Mouse (Mus musculus) embryonic facial prominence, embryonic 10.5 days (tissue): ENCODE data around the gene Acacb. TPM values are rescaled to one million over a fixed set of nuclear protein-coding genes. Genes with fewer than 3 reads are reported as not detected.

Source experiments
- DNase-seq: peaks from one replicate; pipeline ENCODE4 v3.0.0-alpha.2; 2017; ENCODE audit warnings: low spot score
- H3K27ac ChIP-seq: fragments of 300-500 bp; sonication (generic); replicated peaks from 2 replicates; pipeline ENCODE4 v1.5.1; 2016; ENCODE audit warnings: mild to moderate bottlenecking
- H3K27me3 ChIP-seq: fragments of 300-500 bp; sonication (generic); replicated peaks from 2 replicates; pipeline ENCODE4 v1.6.1; 2016; ENCODE audit warnings: low read depth, mild to moderate bottlenecking; ENCODE audit not compliant: poor library complexity, severe bottlenecking
- H3K36me3 ChIP-seq: fragments of 300-500 bp; sonication (generic); replicated peaks from 2 replicates; pipeline ENCODE4 v1.6.1; 2016; ENCODE audit warnings: mild to moderate bottlenecking, moderate library complexity
- H3K4me1 ChIP-seq: fragments of 300-500 bp; sonication (generic); 2 replicates; pipeline ENCODE4 v1.6.1; 2016
- H3K4me3 ChIP-seq: fragments of 300-500 bp; sonication (generic); 2 replicates; pipeline ENCODE4 v1.5.1; 2016; ENCODE audit warnings: mild to moderate bottlenecking, moderate library complexity
- H3K9me3 ChIP-seq: fragments of 300-500 bp; sonication (generic); 2 replicates; pipeline ENCODE4 v1.6.1; 2016; ENCODE audit warnings: mild to moderate bottlenecking
- WGBS: fragments of 180-500 bp; shearing (Covaris S2); methylation state at CpG from one replicate; pipeline ENCODE4 v1.1.7; 2016; 5-methylcytosine and 5-hydroxymethylcytosine counted together
- polyA plus RNA-seq: library from polyadenylated mRNA; unstranded; fragments of >200 nt; fragmentation: Nextera tagmentation; extraction: Ambion mirVana; gene quantifications from 2 replicates; pipeline ENCODE4 v1.2.1, GENCODE M21; 2016

Acacb gene
- polyA plus RNA-seq, 1 experiment from 2014 or later, result 4.4 TPM

GRCm38 (mm10) chr5:114126499-114127244 lies 19.7 kb upstream of the Acacb start:
- Histone ChIP-seq H3K27ac (no peak overlapping the region; the same call in 1 of the 2 replicates), H3K4me1 (peaks cover 32% of the 10 kb centered on the region), H3K36me3 (peaks cover 46% of the 10 kb centered on the region), H3K27me3 (no peaks in the 10 kb centered on the region), H3K9me3 (no peaks in the 10 kb centered on the region), H3K4me3 (peak overlapping the region; percentile 78)
- WGBS, result 84% methylated on average over 7 of the region's 7 CpGs
- no peak for DNase-seq

DNA sequence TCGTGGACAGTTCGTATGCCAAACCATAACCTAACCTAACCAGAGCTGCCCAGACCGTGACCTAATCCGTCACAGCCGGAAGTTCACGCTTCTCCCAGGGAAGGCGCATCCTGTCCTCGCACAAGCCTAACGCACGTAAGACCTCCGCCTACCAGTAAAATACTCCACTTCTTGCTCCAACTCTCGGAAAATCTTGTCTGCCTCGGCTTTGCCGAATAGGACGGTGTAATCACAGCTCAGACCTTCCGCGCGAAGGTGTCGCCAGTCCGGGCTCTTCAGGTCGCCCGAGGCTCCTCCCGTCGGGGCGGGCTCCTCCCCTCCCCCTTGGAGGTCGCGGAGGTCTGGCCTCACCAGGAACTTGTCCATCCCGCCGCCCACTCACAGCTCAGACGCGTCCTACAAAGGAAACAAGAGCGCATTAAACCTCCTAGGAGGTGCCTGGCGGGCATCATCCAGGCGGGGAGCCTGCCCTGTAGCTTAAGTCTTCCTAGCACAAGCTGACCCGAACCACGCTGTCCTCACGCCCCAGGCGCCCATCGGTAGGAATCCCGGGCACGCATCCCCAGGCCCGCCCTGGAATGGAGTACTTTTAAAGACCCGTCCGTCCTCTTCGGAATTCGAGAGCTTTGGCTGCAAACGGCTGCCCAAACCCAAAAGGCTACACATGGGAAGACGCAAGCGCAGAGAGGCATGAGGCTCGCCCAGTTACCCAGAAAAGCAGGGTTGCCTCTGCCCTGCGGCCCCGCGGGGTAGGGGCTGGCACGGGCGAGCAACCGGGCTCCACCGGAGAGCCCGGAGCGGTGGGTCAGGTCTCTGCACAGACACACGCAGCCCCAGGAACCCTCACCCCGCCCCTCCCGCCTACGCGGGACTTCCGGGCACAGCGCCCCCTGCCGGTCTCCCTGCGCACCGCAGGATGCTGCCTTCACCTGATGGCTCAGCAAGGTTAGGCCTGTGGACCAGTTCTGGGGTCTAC lies 18.7 kb upstream of the Acacb start, which contains the start of gene Alkbh2:
Gene Alkbh2, minus strand, starts transcription at position 845 of the 976 bp plus-strand sequence.
- H3K9me3 ChIP-seq, result no peaks in the 10 kb centered on the region
- H3K27ac ChIP-seq, result peak within 1 kb of the TSS; percentile 93
- H3K4me3 ChIP-seq, result peak within 1 kb of the TSS; percentile 78
- peaks cover 42% of the 10 kb centered on the region for H3K4me1 ChIP-seq
- peaks cover 39% of the 10 kb centered on the region for H3K36me3 ChIP-seq
- H3K27me3 ChIP-seq, result no peaks in the 10 kb centered on the region
- WGBS, result under 1% methylated on average over 69 of the region's 69 CpGs
- DNase-seq, result peak; percentile 95

DNA sequence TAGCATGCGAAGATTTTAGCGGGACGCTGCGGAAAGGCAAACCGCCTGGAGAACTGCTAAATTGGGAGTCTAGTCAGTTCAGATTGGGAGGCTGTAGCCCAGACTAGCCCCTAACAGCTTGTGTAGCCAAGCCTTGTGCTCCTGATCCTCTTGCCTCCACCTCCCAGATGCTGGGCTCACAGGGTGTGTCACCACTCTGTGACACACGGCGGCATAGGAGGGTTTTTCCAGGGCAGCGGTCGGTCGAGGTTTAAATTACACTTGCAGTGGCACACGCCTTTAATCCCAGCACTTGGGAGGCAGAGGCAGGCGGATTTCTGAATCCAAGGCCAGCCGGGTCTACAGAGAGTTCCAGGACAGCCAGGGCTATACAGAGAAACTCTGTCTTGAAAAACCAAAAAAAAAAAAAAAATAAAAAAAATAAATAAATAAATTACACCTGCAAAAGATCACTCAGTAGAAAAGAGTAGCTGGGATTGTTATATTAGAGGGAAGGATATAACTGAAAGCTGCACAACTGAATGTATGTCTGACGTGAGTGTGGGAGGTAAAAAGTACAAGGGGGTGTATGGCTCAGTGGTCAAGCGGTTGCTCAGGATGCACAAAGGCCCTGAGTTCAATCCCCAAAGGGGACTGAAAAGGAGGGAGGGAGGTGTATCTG lies 16.7 kb upstream of the Acacb start:
- no peak for DNase-seq
- Histone ChIP-seq H3K9me3 (no peaks in the 10 kb centered on the region), H3K27me3 (no peaks in the 10 kb centered on the region), H3K4me3 (peak overlapping the region; percentile 82), H3K27ac (no peak overlapping the region), H3K36me3 (peaks cover 39% of the 10 kb centered on the region), H3K4me1 (peaks cover 62% of the 10 kb centered on the region)
- WGBS, result 83% methylated on average over 15 of the region's 15 CpGs

DNA sequence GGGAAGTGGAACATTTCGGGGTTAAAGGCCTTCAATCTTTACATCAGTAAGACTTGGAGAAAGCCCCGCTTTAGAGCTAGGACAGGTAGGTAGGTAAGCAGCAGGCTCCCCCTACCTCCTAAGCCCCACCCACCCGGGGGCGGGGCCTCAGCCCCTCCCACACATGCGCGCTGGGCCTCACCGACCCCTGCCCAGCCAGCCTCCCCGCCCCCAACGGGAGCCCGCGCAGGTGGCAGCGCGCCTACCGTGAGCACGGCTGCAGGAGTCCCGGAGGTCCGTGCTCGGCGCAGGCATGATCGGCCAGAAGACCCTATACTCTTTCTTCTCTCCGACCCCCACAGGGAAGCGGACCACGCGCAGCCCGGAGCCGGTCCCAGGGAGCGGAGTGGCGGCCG lies 16.1 kb upstream of the Acacb start, which contains the start of gene Ung:
Gene Ung, plus strand, starts transcription at position 176 of the 395 bp plus-strand sequence.
- DNase-seq, result peak; percentile 89
- Histone ChIP-seq H3K4me1 (peaks cover 62% of the 10 kb centered on the region), H3K27ac (peak within 1 kb of the TSS; percentile 81), H3K4me3 (peak within 1 kb of the TSS; percentile 82), H3K9me3 (no peaks in the 10 kb centered on the region), H3K36me3 (peaks cover 39% of the 10 kb centered on the region), H3K27me3 (no peaks in the 10 kb centered on the region)
- WGBS, result under 1% methylated on average over 29 of the region's 29 CpGs

- WGBS, result under 1% methylated on average over 87 of the region's 87 CpGs
- Histone ChIP-seq H3K36me3 (peaks cover 39% of the 10 kb centered on the region), H3K4me1 (peaks cover 62% of the 10 kb centered on the region), H3K27me3 (no peaks in the 10 kb centered on the region), H3K27ac (peak overlapping the region; percentile 81), H3K9me3 (no peaks in the 10 kb centered on the region), H3K4me3 (peak overlapping the region; percentile 82)
- peak; percentile 95 for DNase-seq
Observed at GRCm38 (mm10) chr5:114130698-114131520, 15.4 kb upstream of the Acacb start.

DNA sequence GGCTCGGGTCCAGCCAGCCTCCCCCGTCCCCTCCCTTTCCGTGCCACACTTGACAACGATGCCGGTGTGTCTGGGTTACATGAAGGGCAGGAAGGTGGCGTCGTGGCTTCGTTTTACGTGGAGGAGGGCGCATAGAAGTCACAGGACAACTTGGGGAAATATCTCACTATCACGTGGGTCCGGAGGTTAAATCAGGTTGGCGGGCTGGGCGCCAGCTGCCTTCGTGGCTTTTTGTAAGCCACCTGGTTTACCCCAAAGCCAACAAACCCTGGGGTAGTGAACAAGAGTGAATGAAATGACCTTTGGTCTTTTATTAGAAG lies 14.9 kb upstream of the Acacb start:
- peaks cover 60% of the 10 kb centered on the region for H3K4me1 ChIP-seq
- H3K4me3 ChIP-seq, result peak overlapping the region; percentile 82
- WGBS, result under 1% methylated on average over 15 of the region's 15 CpGs
- H3K36me3 ChIP-seq, result peaks cover 44% of the 10 kb centered on the region
- H3K27me3 ChIP-seq, result no peaks in the 10 kb centered on the region
- no peaks in the 10 kb centered on the region for H3K9me3 ChIP-seq
- no peak for DNase-seq
- H3K27ac ChIP-seq, result peak overlapping the region; percentile 81

DNA sequence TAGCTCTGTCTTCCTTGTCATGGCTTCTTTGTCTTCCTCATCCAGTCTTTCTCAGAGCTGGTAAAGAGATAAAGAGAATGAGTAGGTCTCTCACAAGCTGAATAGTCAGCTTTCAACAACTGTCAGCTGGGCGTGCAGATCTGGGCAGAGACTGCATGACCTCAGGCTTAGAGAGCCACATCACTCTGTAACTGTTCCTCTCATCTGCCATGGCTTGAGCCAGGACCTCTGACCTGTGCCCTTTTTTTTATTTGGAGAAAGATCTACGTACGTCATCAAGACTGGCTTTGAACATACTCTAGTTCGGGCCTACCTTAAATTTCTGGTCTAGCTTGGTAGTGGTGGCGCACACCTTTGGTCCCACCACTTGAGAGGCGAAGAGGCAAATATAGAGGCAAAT lies 13.5 kb upstream of the Acacb start:
- no peaks in the 10 kb centered on the region for H3K9me3 ChIP-seq
- no peaks in the 10 kb centered on the region for H3K27me3 ChIP-seq
- peaks cover 55% of the 10 kb centered on the region for H3K36me3 ChIP-seq
- H3K4me1 ChIP-seq, result peaks cover 49% of the 10 kb centered on the region
- no peak overlapping the region for H3K27ac ChIP-seq
- 78% methylated on average over 6 of the region's 6 CpGs for WGBS
- DNase-seq, result no peak
- 0 out of 2 replicates have a peak overlapping the region, but pooled peaks have one; percentile 82 for H3K4me3 ChIP-seq

- Histone ChIP-seq H3K4me1 (peaks cover 52% of the 10 kb centered on the region), H3K27ac (no peak overlapping the region; the same call in 1 of the 2 replicates), H3K9me3 (no peaks in the 10 kb centered on the region), H3K4me3 (no peak overlapping the region), H3K36me3 (peaks cover 68% of the 10 kb centered on the region), H3K27me3 (no peaks in the 10 kb centered on the region)
- peak; percentile 58 for DNase-seq
- 51% methylated on average over 6 of the region's 6 CpGs for WGBS
Observed at GRCm38 (mm10) chr5:114134091-114134534, 12.2 kb upstream of the Acacb start.

DNA sequence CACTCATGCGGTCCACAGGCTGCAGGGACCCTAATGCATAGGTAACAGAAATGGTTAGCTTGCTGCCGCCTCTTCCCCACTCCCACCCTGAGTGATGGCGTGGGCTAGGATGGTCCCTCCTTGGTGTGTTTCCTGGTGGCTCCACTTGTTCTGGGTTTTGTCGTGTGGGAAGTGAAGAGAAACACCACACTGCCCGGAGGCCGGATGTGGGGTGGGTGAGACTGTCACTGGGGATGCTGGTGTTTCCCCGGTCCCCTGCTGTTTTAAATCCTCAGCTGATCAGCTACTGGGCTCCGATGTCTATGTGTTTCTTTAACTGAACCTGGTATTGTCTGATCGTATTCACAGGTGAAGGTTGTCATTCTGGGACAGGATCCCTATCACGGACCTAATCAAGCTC lies 10.8 kb upstream of the Acacb start:
- H3K27me3 ChIP-seq, result no peaks in the 10 kb centered on the region
- no peak overlapping the region for H3K27ac ChIP-seq
- H3K4me3 ChIP-seq, result no peak overlapping the region
- DNase-seq, result no peak
- no peaks in the 10 kb centered on the region for H3K9me3 ChIP-seq
- peaks cover 81% of the 10 kb centered on the region for H3K36me3 ChIP-seq
- H3K4me1 ChIP-seq, result peaks cover 49% of the 10 kb centered on the region
- WGBS, result 89% methylated on average over 10 of the region's 10 CpGs

DNA sequence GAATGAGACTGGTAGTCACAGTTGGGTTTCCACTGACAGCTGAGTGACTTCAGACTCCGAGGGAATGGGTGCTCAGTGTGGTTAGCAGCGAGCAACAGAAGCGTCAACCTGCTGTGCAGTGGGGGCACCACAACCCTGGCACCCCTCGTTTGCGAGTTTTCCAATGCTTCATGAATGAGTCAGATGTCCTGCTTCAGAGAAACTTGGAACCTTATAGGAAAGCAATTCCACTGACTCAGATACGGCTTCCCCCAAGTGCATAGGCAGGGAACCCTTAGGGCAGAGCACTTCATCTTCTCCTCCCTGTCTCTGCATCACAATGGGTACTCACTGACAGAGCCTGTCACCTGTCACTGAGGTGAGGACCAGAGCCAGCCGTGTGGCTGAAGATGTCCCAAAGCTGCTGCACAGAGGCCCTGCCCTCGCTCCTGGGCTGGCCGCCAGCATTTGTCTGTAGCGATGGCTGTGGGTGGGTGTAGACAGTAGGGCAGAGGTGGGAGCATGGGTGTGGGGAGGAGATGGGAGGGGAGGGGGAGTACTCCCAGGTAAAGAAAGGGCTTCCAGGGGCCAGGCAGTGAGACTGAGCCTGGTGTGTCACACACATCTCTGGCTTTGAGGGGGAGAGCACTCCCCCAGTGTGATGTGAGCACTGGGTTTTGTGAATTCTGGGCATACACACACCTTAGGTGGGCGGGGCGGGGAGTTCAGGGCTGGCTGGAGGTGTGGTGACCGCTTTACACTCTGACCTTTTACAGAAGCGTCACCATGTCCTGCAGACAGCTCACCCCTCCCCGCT lies 8.7 kb upstream of the Acacb start:
- 87% methylated on average over 15 of the region's 15 CpGs for WGBS

More for the DNA sequence above, 8.7 kb upstream of the Acacb start:
- H3K27ac ChIP-seq, result no peak overlapping the region
- H3K36me3 ChIP-seq, result peaks cover 78% of the 10 kb centered on the region
- H3K4me3 ChIP-seq, result no peak overlapping the region
- H3K4me1 ChIP-seq, result peaks cover 32% of the 10 kb centered on the region
- H3K9me3 ChIP-seq, result no peaks in the 10 kb centered on the region
- no peak for DNase-seq
- no peaks in the 10 kb centered on the region for H3K27me3 ChIP-seq
